Mouse (Mus musculus): Measurements from ENCODE around the gene Ccdc172.

DNA sequence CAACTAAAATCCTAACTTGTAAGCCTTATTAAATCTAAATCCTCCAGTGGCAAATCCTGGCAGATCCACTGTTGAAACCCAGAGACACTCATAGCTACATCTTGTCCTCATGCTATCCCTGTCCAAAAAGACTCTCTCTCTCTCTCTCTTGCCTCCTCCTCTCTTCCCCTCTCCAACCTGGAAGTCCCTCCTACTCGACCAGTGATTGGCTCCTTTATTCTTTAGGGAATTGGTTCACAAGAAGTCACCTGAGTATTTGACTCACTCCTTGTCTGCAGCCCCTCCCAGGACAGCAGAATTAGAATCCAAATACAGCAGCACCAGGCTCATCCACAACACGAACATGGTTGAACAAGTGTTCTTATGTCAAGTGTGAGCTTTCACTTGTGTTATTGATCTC is 74.3 kb downstream of the Ccdc172 start:
- no peak for TF ChIP-seq POLR2A (IDR thresholded peaks at IDR 0.05; ENCODE audit: borderline replicate concordance, extremely low read depth, insufficient read depth, insufficient read length, poor library complexity, severe bottlenecking)
- TF ChIP-seq CTCF (IDR thresholded peaks at IDR 0.05; ENCODE audit: borderline replicate concordance, extremely low read depth, insufficient read depth, insufficient read length), result no peak

Data from brain, embryonic 14.5 days (tissue).